Mouse (Mus musculus): Measurements from ENCODE around the gene Tbx5.

Tbx5 gene

DNA sequence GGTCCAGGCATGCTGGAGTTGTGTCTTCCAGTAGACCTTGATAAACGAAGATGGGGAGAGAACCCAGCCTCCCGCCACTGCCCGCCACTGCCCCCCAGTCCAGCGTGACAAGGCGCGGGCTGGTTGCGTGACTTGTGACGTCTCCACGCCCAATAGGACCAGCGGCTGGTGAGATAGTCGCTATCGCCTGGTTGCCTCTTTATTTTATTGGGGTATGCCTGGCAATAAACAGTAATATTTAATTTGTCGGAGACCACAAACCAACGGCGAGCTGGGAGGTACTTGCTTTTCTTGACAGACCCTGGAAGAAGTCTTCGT is at the start of gene Tbx5:
TSS of gene Tbx5 (plus strand) at position 190 of the 318 bp plus-strand sequence.
- no peak for DNase-seq (ENCODE audit: extremely low read depth, insufficient read length, low spot score)

DNA sequence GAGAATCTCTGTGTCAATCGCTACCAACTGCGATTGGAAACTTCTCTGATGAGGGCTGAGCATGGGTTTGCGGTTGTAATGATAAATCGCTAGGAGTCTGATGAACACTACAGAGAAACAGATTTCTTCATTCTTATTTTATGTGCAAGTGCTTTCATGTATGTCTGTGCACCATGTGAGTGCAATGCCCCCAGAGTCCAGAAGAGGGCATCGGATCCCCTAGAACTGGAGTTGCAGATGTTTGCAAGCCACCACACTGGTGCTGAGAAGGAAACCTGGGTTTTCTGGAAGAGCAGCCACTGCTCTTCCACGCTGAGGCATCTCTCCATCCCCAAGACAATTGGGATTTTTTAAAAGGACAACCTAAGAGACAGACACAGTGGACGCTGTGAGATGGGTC is 46.5 kb upstream of the Tbx5 start:
- no peak for DNase-seq (ENCODE audit: extremely low read depth, insufficient read length, low spot score)

DNA sequence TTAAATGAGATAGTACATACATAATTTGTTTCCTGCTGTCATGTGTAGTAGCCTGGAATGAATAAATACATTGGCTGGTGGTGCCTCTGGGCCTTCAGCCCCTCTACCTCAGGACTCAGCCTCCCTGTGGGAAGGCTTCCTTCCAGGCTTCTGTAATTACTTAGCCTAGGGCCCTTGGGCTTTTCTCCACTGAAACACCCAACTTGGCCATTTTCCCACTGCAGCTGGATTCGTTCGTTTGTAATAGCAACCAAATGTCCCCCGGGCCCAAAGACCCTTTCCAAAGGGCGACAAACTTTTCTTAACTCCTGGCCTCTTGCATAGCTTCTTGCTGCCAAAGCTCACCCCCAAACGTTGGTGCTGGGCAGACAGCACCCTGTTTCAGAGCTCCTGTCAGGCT is 40.8 kb upstream of the Tbx5 start:
- no peak for DNase-seq (ENCODE audit: extremely low read depth, insufficient read length, low spot score)

DNA sequence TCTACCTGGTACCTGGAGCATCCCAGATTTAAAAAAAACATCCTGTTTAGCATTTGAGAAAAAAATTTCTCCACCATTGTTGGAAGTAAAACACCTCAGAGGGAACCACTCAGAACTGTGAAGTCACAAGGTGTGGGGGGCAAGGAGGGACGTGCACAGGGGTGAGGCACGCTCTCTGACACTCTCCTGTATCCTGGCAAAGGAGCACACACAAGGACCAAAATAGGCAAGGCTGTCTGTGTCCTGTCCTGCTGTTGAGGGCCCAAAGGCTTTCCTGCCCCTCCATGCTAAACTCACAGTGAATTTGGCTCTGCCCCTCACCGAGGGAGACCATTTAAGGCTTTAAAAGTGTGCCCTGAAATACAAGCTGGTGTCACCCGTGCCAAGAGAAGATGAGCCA is 38.5 kb upstream of the Tbx5 start:
- DNase-seq (ENCODE audit: extremely low read depth, insufficient read length, low spot score): no peak

DNA sequence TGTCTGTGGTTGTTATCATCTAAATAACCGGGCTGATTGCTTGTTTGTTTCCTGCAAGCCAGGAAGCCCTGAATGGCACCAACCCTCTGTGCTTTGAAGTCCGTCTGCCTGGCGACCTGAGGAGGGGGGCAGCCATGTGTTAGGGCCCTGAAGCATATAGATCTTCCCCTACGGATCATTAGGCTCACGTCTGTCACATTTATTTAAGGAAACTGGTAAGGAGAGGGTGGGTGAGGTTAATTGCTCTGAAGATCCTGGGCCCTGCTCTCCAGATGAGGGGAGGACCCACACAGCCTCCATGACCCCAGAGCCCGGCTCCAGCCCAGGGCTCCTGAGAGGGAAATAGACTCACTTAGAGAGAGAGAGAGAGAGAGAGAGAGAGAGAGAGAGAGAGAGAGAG is 37.1 kb upstream of the Tbx5 start:
- no peak for DNase-seq (ENCODE audit: extremely low read depth, insufficient read length, low spot score)

DNA sequence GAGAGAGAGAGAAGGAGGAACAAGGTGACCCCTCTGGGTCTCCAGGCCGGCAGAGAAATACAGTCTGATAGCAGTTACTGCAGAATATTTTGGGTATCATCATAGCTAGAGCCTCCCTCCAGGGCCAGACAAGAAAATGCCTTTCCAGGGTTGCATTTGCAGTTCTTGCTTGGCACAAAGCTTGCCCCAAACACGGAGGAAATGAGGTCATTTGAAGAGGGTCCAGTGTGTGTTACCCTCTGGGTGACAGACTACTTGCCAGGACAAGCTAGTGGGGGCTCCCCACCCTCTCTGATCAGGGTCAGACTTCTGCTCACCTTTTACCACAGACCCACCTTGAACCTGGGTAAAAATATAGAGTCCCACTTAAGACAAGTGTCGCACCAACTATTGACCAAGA is 36.7 kb upstream of the Tbx5 start:
- DNase-seq (ENCODE audit: extremely low read depth, insufficient read length, low spot score): no peak

DNA sequence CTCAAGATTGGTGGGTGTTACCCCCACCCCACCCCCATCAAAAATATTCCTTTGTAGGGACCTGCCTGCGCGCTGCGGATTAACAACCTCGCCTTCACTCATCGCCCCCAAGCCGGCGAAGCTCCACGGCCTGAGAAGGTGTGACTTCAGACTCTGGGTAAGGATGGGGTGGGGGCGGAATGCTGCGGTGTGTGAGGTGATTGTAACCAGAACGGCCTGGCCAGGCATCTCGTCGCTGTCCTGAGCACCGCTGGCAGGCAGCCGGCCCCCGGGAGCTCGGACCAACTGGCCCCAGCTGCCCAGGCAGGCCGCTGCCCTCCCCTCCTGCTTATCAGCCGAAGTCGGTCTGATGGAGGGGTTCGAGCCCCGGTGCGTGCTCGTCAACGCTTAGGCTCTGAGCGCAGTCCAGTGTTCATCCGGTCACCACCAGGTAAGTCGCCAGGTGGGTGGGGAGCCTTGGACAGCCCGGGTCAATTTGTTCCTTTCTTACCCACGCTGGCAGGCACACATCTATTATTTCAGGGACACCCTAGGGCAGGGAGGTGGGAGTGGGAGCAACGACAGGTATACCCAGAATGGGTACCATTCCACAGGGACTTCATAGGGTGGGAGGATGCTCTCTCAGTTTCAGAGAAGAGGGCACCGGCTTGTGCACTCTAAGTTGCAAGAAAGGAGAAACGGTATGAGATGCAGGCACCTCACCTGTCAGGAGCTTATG is 35.9 kb upstream of the Tbx5 start:
- no peak for DNase-seq (ENCODE audit: extremely low read depth, insufficient read length, low spot score)

DNA sequence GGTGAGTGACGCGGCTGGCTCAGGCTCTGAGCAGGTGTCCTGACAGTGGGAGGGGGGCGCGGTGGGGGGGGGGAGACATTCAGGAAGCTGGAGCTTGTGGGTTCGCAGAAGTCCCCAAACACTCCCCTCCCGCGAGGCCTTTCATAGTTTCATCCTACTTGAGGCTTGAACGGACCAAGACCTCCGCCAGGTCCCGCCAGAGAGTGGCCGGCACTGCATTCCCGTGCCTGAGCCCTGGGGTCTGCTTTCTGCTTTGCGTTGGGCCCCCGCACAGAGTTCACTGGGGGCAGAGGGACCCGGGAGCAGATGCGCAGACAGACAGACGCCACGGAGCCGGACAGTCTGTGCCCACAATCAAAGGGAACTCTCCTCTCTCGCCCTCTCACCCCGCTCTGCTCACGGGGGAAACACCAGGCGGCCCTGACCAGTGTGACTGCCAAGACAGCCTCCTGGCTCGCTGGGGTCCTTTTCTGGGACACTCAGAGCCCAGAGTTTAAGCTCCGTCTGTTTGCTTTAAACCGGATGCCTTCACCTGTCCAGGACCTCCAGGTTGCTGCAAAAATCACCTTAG is 34.8 kb upstream of the Tbx5 start:
- DNase-seq (ENCODE audit: extremely low read depth, insufficient read length, low spot score): no peak

DNA sequence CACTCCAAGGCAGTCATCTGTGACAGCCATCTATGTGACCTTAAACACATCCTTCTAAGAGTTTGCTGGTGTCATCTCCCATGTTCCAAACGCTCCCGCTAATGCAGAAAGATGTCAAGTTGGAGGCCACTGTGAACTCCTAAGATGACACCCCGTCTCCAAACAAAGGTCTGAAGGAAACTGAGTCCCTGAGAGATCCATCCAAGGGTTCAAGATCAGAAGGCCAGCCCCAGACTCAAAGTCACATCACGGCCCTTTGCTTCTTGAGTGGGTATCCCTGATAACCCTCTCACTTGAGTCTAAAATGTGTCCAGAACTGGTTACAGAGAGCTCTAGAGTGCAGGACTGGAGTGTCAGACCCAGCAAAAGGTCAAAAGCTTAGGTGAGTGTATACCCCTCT is 34.2 kb upstream of the Tbx5 start:
- DNase-seq (ENCODE audit: extremely low read depth, insufficient read length, low spot score): no peak

DNA sequence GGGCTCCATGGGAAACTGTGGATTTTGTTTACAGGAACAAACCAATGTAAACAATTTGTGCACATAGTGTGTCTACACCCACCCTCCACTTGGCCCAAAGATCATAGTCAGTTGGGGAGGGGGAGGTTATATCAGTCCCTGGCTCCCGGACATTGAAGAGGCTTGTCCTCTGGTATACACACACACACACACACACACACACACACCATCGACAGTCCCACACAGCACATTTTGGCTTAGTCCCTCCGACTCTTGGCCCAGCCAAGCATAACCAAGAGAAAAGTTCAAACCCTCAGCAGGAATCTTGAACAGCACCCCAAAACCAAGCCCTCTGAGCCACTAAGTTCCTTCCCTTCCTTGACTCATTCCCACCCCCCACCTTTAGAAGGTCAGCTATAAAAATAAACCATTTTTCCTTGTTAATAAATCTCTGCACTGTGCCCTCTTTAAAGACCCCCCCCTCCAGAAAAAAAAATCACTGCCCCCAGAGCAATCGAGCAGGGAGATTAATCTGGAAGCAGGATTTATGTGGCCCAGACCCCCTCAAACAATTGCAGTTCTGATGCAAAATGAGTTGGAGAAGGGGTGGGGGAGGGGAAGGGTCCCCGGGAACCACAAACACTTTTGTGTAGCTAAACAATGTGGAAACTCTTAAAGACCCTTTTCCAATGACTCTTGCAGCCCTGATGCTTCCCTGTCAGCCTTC is 33.6 kb upstream of the Tbx5 start:
- DNase-seq (ENCODE audit: extremely low read depth, insufficient read length, low spot score): no peak

DNA sequence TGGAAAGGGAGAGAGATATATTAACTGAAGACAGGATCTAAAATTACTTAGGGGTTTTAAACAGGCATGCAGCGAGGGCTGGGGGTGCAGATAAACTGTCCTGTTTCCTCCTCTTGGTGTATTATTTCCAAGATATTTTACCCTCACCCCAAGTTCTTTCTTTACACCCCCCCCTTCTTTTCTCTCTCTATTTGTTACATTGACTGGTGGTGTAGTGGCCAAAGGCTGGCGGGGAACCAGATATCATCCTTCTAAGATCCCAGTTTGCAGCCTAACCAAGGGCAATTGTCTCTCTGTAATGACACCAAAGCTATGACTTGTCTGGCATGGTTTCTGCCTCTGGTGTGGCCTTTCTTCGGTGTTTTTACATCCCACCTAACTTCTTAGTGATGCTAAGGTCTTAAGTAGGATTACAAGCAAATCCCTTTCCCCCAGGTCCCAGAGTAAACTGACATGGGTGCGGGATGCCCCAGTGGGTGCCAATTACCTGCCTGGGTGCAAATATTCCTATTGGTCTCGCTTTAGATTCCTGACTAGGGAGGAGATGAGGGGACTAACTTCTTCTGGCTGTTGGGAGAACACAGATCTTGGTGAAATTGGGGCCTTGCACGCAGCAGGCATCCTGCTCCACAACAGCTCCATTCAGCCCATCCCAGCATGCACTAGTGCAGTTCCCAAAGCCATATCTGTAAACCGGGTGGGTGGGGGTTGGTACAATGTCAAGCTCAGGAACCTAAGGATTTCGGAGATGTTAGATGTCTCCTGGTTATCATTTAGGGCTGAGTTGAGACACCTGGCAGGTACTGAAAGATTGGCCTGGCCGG is 32.8 kb upstream of the Tbx5 start:
- no peak for DNase-seq (ENCODE audit: extremely low read depth, insufficient read length, low spot score)

DNA sequence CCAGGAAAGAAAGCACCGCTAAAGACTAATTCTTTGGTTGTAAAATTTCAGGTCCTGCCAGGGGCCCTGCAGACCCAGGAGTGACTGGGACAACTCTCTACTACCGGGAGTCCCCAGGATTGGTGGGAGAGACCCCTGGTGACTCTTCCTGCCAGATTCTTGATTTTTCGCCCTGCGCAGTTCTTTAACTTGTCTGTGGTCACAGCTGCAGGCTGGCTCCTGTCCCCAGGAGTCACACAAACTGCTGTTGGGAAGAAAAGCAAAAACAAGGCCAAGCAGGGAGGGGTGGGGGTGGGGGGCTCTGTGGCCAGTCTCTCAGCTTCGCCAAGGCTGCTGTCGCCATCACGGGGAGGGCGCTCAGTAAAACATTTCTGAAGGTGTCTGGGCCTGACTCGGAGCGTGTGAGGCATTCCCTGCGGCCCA is 32.2 kb upstream of the Tbx5 start:
- no peak for DNase-seq (ENCODE audit: extremely low read depth, insufficient read length, low spot score)

DNA sequence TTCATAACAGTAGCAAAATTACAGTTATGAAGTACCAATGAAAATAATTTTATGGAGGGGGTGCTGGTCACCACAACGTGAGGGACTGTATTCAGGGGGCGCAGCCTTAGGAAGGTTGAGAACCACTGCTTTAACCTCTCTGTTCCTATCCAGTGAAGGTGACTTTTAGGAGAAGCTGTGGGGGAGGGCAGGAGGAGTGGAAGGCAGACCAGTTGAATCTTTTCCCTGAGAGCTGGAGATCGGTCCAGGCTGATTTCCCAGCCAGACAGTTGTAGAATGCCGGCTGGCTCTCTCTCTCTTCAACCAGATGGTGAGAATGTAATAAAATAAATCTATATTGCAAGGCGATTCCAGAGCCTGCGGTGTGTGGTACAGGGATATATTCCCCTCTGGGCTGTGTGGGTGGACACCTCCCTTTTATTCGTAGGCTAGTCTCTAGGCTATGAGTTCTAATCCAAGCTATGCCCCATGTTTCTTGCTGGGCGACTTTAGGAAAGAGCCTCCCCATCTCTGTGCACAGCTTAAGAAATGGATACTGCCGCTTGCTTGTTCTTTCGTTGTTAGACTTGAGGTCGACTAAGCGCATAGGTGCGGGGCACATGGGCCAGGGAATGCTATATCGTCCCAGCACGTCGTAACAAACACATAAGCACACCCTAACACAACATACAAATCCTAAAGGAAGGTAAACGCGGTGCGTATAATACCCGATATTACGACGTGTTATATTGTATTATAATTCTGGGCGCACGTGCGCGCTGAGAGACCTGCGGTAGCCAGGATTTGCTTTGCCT is 29.7 kb upstream of the Tbx5 start:
- no peak for DNase-seq (ENCODE audit: extremely low read depth, insufficient read length, low spot score)

DNA sequence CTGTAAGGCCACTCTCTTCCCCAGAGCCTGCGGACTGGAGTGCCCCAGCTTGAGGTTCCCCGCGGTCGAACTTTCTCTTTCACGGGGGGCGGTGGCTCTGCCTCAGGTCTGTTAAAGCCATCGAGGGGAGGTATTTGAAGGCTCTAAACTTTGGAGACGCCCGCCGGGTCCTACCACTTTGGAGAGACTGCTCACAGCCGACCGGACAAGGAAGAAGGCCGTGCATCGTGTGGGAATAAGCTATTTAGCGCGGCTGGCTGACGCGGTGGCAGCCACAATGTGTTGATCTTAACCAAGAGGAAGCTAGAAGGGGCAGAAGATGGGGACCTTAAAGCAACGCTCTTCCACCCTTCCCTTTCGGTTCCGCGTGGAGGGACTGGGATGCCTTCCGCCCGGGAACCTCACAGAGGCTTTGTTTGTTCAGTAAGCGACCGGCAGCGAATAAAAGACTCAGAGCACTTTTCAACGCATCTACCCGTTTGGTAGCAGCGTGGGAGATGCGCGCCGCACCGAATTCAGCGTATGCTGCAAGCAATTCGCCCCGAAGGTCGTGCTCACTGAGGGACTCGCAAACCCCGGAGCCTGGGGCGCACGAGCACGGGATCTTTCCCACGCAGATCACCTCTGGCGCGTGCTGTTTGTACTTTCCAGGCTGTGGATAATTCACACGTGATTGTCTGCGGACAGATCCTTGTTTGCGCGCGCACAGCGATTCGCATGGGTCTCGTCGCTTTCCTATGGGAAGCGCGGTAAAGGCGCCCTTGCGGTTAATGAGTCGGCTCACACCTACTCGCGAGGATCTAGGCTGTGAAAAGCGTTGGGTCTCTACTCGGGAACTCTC is 28.8 kb upstream of the Tbx5 start:
- DNase-seq (ENCODE audit: extremely low read depth, insufficient read length, low spot score): no peak

DNA sequence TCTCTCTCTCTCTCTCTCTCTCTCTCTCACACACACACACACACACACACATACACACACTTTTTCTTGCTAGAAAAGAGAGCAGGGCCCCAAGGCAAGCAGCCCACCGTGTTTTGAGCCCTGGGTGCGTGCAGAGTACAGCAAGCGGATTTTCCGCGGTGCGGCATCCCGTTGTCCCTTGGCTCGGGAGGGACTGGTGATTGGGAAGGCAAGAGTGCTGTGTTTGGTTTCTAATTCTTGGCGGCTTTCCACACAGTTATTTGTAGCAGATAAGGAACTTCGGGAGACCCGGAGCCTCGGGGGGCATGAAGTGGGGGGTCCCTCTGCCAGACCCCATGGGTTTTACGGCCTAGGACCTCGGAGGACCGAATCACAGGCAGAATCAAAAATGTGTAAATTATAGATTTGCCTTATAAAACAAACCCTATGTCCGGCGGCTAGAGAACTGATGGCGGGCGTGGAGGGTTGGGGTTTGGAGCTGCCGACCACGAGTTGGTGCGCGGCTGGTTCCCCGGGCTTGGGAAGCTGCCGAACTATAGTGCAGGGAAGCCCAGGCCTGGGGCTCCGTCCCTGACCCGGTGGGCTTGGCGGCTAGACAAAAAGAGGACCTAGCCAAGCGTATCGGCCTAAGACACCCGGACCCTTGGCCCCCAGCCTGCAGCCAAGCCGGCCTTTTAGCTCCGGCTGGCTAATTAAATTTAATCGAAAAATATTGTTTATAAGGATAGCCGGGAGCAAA is 28.0 kb upstream of the Tbx5 start:
- DNase-seq (ENCODE audit: extremely low read depth, insufficient read length, low spot score): no peak

DNA sequence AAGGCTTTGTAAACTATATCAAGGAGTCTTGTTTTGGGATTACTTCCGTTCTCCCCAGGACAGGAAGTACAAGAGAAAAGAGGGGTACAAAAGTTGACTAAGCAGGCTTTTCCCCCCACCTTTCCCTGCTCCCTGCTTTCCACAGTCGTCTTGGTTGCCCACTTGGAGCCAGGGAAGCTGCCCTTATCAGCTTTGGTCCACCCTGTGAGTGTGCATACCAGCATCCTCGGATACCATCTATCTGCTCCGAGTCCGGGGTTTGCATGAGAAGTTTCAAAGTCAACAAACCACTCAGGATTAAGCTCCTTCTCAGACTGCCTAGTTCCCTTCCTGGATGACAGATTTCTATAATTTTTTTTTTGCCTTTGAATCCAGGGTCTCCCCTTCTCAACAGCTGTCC is 26.8 kb upstream of the Tbx5 start:
- DNase-seq (ENCODE audit: extremely low read depth, insufficient read length, low spot score): no peak

DNA sequence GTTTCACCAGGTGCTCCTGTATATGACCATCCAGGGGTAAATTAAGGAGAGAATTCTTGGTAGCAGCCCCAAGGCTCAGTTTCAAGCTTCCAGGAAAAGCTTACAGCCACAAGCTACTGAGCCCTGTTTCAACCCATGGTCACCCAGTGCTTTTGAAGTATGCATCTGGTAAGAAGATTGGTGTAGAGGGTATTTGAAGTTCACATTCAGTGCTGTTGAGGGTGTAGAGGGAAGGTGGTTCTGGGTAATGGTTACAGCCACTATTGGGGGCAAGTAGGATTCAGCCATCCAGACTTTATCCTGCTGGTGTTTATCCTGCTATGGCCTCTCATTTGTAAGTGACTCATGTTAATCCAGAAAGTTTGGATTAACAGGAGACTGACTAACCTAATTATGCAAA is 26.0 kb upstream of the Tbx5 start:
- DNase-seq (ENCODE audit: extremely low read depth, insufficient read length, low spot score): no peak

DNA sequence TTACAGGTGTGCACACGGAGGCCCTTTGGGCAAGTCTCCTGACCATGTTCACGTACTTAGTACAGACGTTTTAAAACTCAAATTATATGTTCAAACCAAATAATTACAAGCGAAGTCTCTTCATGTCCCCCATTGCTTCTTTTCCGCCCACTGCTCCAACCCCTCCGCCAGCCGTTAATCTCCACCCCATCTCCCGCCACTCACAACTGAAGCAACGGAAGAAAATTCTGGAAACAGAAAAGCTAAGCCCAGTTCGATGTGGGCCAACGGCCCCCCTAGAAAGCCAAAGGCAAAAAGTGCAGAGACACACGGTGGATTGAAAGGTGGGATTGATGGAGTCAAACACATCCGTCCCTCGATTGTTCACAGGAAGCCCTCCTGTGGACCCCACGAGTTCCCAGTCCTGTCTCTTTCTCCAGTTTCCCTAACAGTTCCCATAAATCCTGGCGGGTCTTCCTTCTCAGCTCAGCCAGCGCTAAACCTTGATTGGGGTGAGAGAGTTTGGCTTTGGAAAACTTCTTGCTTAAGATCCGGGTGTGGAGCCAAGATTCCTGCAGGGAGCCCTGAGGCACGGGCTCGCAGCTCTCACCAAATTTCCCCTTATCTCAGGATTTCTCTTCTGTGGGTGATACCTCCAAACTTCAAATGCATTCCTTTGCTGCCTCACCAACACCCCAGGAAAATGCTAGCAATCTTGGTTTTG is 24.8 kb upstream of the Tbx5 start:
- no peak for DNase-seq (ENCODE audit: extremely low read depth, insufficient read length, low spot score)

DNA sequence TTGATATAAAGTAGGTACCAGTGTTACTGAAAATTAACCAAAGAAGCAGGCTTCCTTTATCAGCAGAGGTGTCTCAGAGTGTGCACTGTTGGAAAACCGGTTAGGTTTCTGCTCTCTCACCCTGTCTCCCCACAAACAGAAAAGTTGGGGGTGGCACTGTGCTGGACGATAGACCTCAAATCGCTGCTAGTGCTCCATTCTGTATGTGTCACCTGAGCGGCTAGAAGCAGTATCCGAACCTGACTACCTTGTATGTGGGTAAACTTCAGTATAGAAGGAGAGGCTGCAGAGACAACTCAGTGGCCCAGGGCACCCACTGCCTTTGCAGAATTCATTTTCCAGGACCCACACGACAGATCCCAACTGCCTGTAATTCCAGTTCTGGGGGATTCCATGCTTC is 23.8 kb upstream of the Tbx5 start:
- DNase-seq (ENCODE audit: extremely low read depth, insufficient read length, low spot score): no peak
